Mouse (Mus musculus) CD4-positive naive resting alpha-beta T cell, adult 57 days (primary cell): ENCODE data around the gene Ppp1r14b. TPM values are rescaled to one million over a fixed set of nuclear protein-coding genes. Genes with fewer than 3 reads are reported as not detected.

Experiments used
- total RNA-seq: library from RNA; stranded (reverse); gene quantifications from one replicate; pipeline ENCODE4 v1.2.4, GENCODE M21; 2023

Ppp1r14b gene
- 128 TPM for total RNA-seq

GRCm38 (mm10) chr19:6974211-6975205 lies at the start of gene Ppp1r14b:
TSS of gene Ppp1r14b (plus strand) at chr19:6974968.

GRCm38 (mm10) chr19:6925307-6925573 lies 49.5 kb upstream of the Ppp1r14b start, which contains the start of gene Catsperz:
TSS of gene Catsperz (minus strand) at chr19:6925380.

GRCm38 (mm10) chr19:6934195-6934977 lies 40.4 kb upstream of the Ppp1r14b start, which contains the start of gene Kcnk4:
TSS of gene Kcnk4 (minus strand) at chr19:6934515.

GRCm38 (mm10) chr19:6941372-6942248 lies 33.2 kb upstream of the Ppp1r14b start, which contains the start of gene Bad:
TSS of gene Bad (plus strand) at chr19:6941861.

GRCm38 (mm10) chr19:6942249-6942691 lies 32.5 kb upstream of the Ppp1r14b start, which contains the start of gene Gpr137:
TSS of gene Gpr137 (minus strand) at chr19:6942480.

GRCm38 (mm10) chr19:6975537-6976521 lies 1.1 kb downstream of the Ppp1r14b start, which contains the start of gene Plcb3:
TSS of gene Plcb3 (minus strand) at chr19:6976470.

GRCm38 (mm10) chr19:6980381-6981093 lies 5.8 kb downstream of the Ppp1r14b start, which contains the start of gene Fkbp2:
TSS of gene Fkbp2 (minus strand) at chr19:6980501.

GRCm38 (mm10) chr19:6987061-6987903 lies 12.5 kb downstream of the Ppp1r14b start, which contains the start of gene Vegfb:
TSS of gene Vegfb (minus strand) at chr19:6987651.

GRCm38 (mm10) chr19:6992011-6992858 lies 17.5 kb downstream of the Ppp1r14b start, which contains the start of gene Dnajc4:
TSS of gene Dnajc4 (minus strand) at chr19:6992572.

GRCm38 (mm10) chr19:6996006-6996405 lies 21.2 kb downstream of the Ppp1r14b start, which contains the start of the genes Nudt22 and Trpt1:
TSS of gene Nudt22 (minus strand) at chr19:6996117.
TSS of gene Trpt1 (plus strand) at chr19:6996131.

GRCm38 (mm10) chr19:7019191-7019590 lies 44.4 kb downstream of the Ppp1r14b start, which contains the start of gene Fermt3:
TSS of gene Fermt3 (minus strand) at chr19:7019469.

Other genes starting within 250 kb of the Ppp1r14b start
- 28.9 TPM for gene Rps6ka4, start 134.3 kb upstream of the Ppp1r14b start, total RNA-seq
- gene Ccdc88b, start 116.8 kb upstream of the Ppp1r14b start, total RNA-seq = 98.6 TPM
- gene Trmt112, start 65.3 kb upstream of the Ppp1r14b start, total RNA-seq = 122 TPM
- gene Prdx5, start 64.9 kb upstream of the Ppp1r14b start, total RNA-seq = 72.4 TPM
- gene Esrra, start 53.2 kb upstream of the Ppp1r14b start, total RNA-seq = 32.5 TPM
- not detected for gene Catsperz, start 49.6 kb upstream of the Ppp1r14b start, total RNA-seq
- not detected for gene Kcnk4, start 40.5 kb upstream of the Ppp1r14b start, total RNA-seq
- gene Bad, start 33.1 kb upstream of the Ppp1r14b start, total RNA-seq = 8.7 TPM
- gene Gpr137, start 32.5 kb upstream of the Ppp1r14b start, total RNA-seq = 9.8 TPM
- 9.6 TPM for gene Plcb3, start 1.5 kb downstream of the Ppp1r14b start, total RNA-seq
- gene Fkbp2, start 5.5 kb downstream of the Ppp1r14b start, total RNA-seq = 20.2 TPM
- 8.7 TPM for gene Vegfb, start 12.7 kb downstream of the Ppp1r14b start, total RNA-seq
- gene Dnajc4, start 17.6 kb downstream of the Ppp1r14b start, total RNA-seq = 29.2 TPM
- gene Nudt22, start 21.1 kb downstream of the Ppp1r14b start, total RNA-seq = 5.4 TPM
- gene Trpt1, start 21.2 kb downstream of the Ppp1r14b start, total RNA-seq = 3.8 TPM
- gene Fermt3, start 44.5 kb downstream of the Ppp1r14b start, total RNA-seq = 189 TPM
- gene Stip1, start 65.0 kb downstream of the Ppp1r14b start, total RNA-seq = 103 TPM
- gene Macrod1, start 81.8 kb downstream of the Ppp1r14b start, total RNA-seq = 15.5 TPM
- gene Flrt1, start 130.8 kb downstream of the Ppp1r14b start, total RNA-seq = 0.30 TPM
- 102 TPM for gene Otub1, start 231.3 kb downstream of the Ppp1r14b start, total RNA-seq
- 246 TPM for gene Cox8a, start 242.6 kb downstream of the Ppp1r14b start, total RNA-seq